Mouse (Mus musculus) liver, adult 2 months (tissue): ENCODE data around the gene Zfp780b.

ENCODE experiments used
- CTCF ChIP-seq: fragments of 200-500 bp; IDR thresholded peaks from 2 replicates; pipeline ENCODE4 v1.5.1; 2011; ENCODE audit warnings: low read depth, low read length, control low read depth
- POLR2A ChIP-seq: fragments of 200-500 bp; IDR thresholded peaks from 2 replicates; pipeline ENCODE4 v1.6.1; 2011; ENCODE audit warnings: low read length, control low read depth; ENCODE audit not compliant: insufficient read depth; ENCODE audit errors: extremely low read depth

GRCm38 (mm10) chr7:27928818-27929695 is 49.9 kb downstream of the Zfp780b start, which contains the start of gene Zfp974:
- no peak for TF ChIP-seq POLR2A
- TF ChIP-seq CTCF = no peak
